In genomic region chr4:108362321-108363261, GRCm38 (mm10) we compare ENCODE assay signal across 8 mouse cellular contexts. TPM values are rescaled to one million over a fixed set of nuclear protein-coding genes. Genes with fewer than 3 reads are reported as not detected.
A peak's percentile ranks its signal among the peaks of the same experiment; 100 is the strongest.
DNase-seq lines count a peak whose midpoint lies in the region; ATAC-seq and TF ChIP-seq lines count a peak whose summit lies in the region.

No protein-coding gene starts in this region.

- no peak for DNase-seq in ES-E14 (ENCODE audit: low read depth, low spot score)
- DNase-seq in embryo, embryonic 9.5 days (ENCODE audit: extremely low spot score), result peak; percentile 91
- peak; percentile 98 for DNase-seq in hindlimb bud, embryonic 11.5 days (ENCODE audit: extremely low spot score, low read depth, low spot score)
- DNase-seq in thymus, postnatal 10 days (ENCODE audit: low spot score in 2 of 2), result no peak
- DNase-seq in urinary bladder, postnatal 25 days (ENCODE audit: low spot score), result no peak
- no peak for DNase-seq in lung, postnatal 36 days
- no peak for DNase-seq in cerebellum, adult 11 months

- H3K9ac ChIP-seq in ES-E14 (ENCODE audit: insufficient read depth, low read depth, low read length, poor library complexity, severe bottlenecking), result no peak overlapping the region
- H3K9ac ChIP-seq in liver, embryonic 12.5 days, result no peak overlapping the region

- peaks cover 35% of the 10 kb centered on the region for H3K27me3 ChIP-seq in liver, embryonic 12.5 days (replicated peaks)

- no peaks in the 10 kb centered on the region for H3K9me3 ChIP-seq in ES-E14 (ENCODE audit: control insufficient read depth, insufficient read depth, low read depth, low read length)
- no peaks in the 10 kb centered on the region for H3K9me3 ChIP-seq in liver, embryonic 12.5 days (replicated peaks)

- ATAC-seq in liver, embryonic 12.5 days, result peak; percentile 71

- H3K4me2 ChIP-seq in liver, embryonic 12.5 days, result peak overlapping the region; percentile 3

- in situ Hi-C loops in ES-E14 (cut with MboI; ENCODE audit: low sequenced_read_pairs in 2 of 2, unreplicated experiment in 2 of 2), result no loop called here

- H3K36me3 ChIP-seq in ES-E14 (ENCODE audit: control insufficient read depth, insufficient read depth, low read length, poor library complexity, severe bottlenecking), result no peaks in the 10 kb centered on the region
- H3K36me3 ChIP-seq in liver, embryonic 12.5 days, result no peaks in the 10 kb centered on the region

- peaks cover 23 to 44% of the 10 kb centered on the region in 2 experiments for H3K4me1 ChIP-seq in ES-E14 (ENCODE audit: control insufficient read depth in 2 of 2, insufficient read depth in 2 of 2, low read length in 2 of 2, poor library complexity in 1 of 2)
- peaks cover 23% of the 10 kb centered on the region for H3K4me1 ChIP-seq in liver, embryonic 12.5 days

- peak overlapping the region; percentile 4 to 55; a peak in 3 of 4 replicates for H3K4me3 ChIP-seq in ES-E14 (ENCODE audit: insufficient read depth in 1 of 2, low read depth in 1 of 2, low read length in 2 of 2, poor library complexity in 1 of 2, severe bottlenecking in 1 of 2)
- H3K4me3 ChIP-seq in liver, embryonic 12.5 days, result no peak overlapping the region

- 32% methylated on average over 18 of the region's 18 CpGs for WGBS in liver, embryonic 12.5 days (ENCODE audit: insufficient replicate concordance)

- peak overlapping the region; percentile 90 for H3K27ac ChIP-seq in ES-E14 (ENCODE audit: insufficient read depth, low read depth, low read length, poor library complexity, severe bottlenecking)
- peak overlapping the region; percentile 65 for H3K27ac ChIP-seq in liver, embryonic 12.5 days

TF ChIP-seq in ES-E14, 5 proteins besides CTCF, POLR2A, EP300 and RAD21:
- TF ChIP-seq ZNF384 (IDR thresholded peaks at IDR 0.05; ENCODE audit: low read depth, low read length) (no peak), CHD2 (IDR thresholded peaks at IDR 0.05; ENCODE audit: low read depth, low read length) (no peak), MAFK (IDR thresholded peaks at IDR 0.05; ENCODE audit: insufficient read depth, low read depth, low read length) (no peak), ZC3H11A (IDR thresholded peaks at IDR 0.05; ENCODE audit: borderline replicate concordance, low read depth, low read length) (no peak), HCFC1 (IDR thresholded peaks at IDR 0.05; ENCODE audit: borderline replicate concordance, insufficient read depth, low read length) (no peak; the same call in 1 of the 2 replicates)

RNA-seq across cellular contexts. Expression of gene Shisal2a, which starts 20.6 kb away (rescaled TPM):
- 1.5 and 5.5 TPM in 2 replicates for total RNA-seq in ES-E14 (2012; rRNA removed)
- polyA plus RNA-seq in liver, embryonic 12.5 days (2016; fragmentation: Nextera tagmentation; extraction: Ambion mirVana), result 0.32 TPM in 1 of 2 replicates, not detected in the other

RNA-seq across cellular contexts. Expression of gene Coa7, which starts 34.7 kb away (rescaled TPM):
- total RNA-seq in ES-E14 (2012; rRNA removed), result 24.7 and 37.0 TPM in 2 replicates
- 33.7 and 34.3 TPM in 2 replicates for polyA plus RNA-seq in liver, embryonic 12.5 days (2016; fragmentation: Nextera tagmentation; extraction: Ambion mirVana)

RNA-seq across cellular contexts. Expression of gene Gpx7, which starts 44.2 kb away (rescaled TPM):
- total RNA-seq in ES-E14 (2012; rRNA removed), result 18.6 and 35.1 TPM in 2 replicates
- 12.3 and 13.6 TPM in 2 replicates for polyA plus RNA-seq in liver, embryonic 12.5 days (2016; fragmentation: Nextera tagmentation; extraction: Ambion mirVana)

Comparison
In these comparisons a context has a peak if more than half of its experiments do, and no peak if none do; other contexts are left out.
1. DNase-seq: peak in embryo, embryonic 9.5 days (single experiment) and hindlimb bud, embryonic 11.5 days (single experiment); none in ES-E14 (single experiment), thymus, postnatal 10 days (0 of 2), urinary bladder, postnatal 25 days (single experiment), lung, postnatal 36 days (single experiment) and cerebellum, adult 11 months (single experiment).